Mouse (Mus musculus): ENCODE data around the gene H2-D1. TPM values are rescaled to one million over a fixed set of nuclear protein-coding genes. Genes with fewer than 3 reads are reported as not detected.
A peak's percentile ranks its signal among the peaks of the same experiment; 100 is the strongest.
"Not testable (repeated sequence)": the region's sequence is repeated elsewhere in the genome, so short reads cannot be mapped to it uniquely, and the experiment has no call there.

The H2-D1 gene
- polyA plus RNA-seq, 1 experiment from 2014 or later, result 238 TPM

DNA sequence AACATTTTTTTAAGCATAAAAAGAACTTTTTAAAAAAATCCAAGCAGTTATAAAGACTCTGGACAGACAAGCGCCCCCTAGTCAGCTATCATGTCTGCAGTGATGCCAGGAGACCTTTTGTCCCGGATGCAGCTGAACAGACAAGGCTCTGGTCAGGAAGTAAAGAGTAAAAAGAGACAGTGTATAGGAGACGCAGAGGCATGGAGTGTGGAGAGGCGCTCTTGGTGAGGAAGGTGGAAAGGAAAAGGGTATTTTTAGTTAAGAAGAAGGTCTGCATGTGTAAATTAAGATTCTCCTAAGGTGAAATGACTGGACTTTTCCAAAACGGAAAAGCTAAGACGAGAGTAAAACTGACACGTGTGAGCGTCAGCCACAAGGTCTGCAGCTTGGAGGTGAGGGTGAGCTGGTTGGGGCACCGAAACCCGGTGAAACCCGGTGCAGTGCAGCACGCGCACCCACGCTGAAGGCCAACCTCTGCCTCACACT, 35.9 kb upstream of the H2-D1 start:
- no peak for ATAC-seq
- no peak overlapping the region for H3K9ac ChIP-seq (ENCODE audit: low read depth, low read length)
- peaks cover 5% of the 10 kb centered on the region; the same call in 1 of the 2 replicates for H3K36me3 ChIP-seq (ENCODE audit: control insufficient read depth, insufficient read depth, low read length)
- H3K9me3 ChIP-seq (ENCODE audit: control insufficient read depth, low read length), result no peaks in the 10 kb centered on the region
- no peak overlapping the region for H3K4me3 ChIP-seq (ENCODE audit: low read length)
- no peak overlapping the region for H3K4me2 ChIP-seq (ENCODE audit: low read depth, low read length)
- 83% methylated on average over 14 of the region's 14 CpGs for WGBS
- peaks cover 3% of the 10 kb centered on the region; the same call in 1 of the 2 replicates for H3K4me1 ChIP-seq (ENCODE audit: control insufficient read depth, insufficient read depth, low read length)
- H3K27me3 ChIP-seq (replicated peaks; ENCODE audit: control insufficient read depth, insufficient read depth, low read length), result no peaks in the 10 kb centered on the region
- H3K27ac ChIP-seq (ENCODE audit: low read length), result 0 out of 2 replicates have a peak overlapping the region, but pooled peaks have one; percentile 19

DNA sequence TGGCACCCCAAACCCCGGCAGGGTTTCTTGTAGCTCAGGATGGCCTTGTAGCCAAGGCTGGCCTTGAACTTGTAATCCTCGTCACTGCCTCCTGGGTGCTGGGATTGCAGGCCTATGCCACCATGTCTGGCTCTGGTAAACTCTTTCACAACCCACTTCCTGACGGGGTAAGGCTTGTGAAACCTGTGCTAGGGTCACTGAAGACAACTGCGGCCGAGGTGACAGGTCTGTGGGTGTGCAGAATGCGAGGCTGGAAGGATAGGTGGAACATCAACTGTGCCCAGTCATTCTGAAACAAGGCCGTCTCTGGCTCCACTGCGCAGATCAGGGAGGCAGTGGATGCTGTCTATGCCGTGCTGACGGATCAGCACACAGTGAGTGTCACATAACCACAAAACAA, 31.5 kb upstream of the H2-D1 start:
- H3K4me1 ChIP-seq (ENCODE audit: control insufficient read depth, insufficient read depth, low read length), result peaks cover 32% of the 10 kb centered on the region
- no peak overlapping the region for H3K27ac ChIP-seq (ENCODE audit: low read length)
- no peak overlapping the region for H3K9ac ChIP-seq (ENCODE audit: low read depth, low read length)
- H3K36me3 ChIP-seq (ENCODE audit: control insufficient read depth, insufficient read depth, low read length), result peaks cover 3% of the 10 kb centered on the region; the same call in 1 of the 2 replicates
- no peak overlapping the region for H3K4me3 ChIP-seq (ENCODE audit: low read length)
- H3K4me2 ChIP-seq (ENCODE audit: low read depth, low read length), result no peak overlapping the region
- no peak for ATAC-seq
- no peaks in the 10 kb centered on the region for H3K27me3 ChIP-seq (replicated peaks; ENCODE audit: control insufficient read depth, insufficient read depth, low read length)
- 93% methylated on average over 10 of the region's 10 CpGs for WGBS
- H3K9me3 ChIP-seq (ENCODE audit: control insufficient read depth, low read length), result no peaks in the 10 kb centered on the region

DNA sequence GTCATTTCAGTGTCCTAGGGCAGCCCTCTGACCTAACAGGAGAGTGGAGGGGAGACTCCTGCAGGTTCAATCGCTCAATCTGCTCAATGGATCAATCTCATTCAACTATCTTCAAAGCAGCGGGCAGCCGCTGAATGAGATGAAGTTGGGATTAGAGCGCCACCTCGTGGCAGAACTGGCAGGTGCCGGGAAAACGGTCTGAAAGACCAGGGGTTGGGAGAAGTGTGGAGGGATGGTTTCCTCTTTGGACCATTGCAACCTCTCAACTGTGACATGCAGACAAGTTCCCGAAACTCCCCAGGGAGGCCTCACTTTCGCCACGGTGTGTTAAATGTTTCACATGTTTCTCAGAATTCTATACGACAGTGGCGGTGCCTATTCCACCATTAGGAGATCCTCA, 30.5 kb upstream of the H2-D1 start:
- Histone ChIP-seq H3K9ac (ENCODE audit: low read depth, low read length) (no peak overlapping the region), H3K4me2 (ENCODE audit: low read depth, low read length) (peak overlapping the region; percentile 20; the same call in 1 of the 2 replicates), H3K9me3 (ENCODE audit: control insufficient read depth, low read length) (no peaks in the 10 kb centered on the region), H3K36me3 (ENCODE audit: control insufficient read depth, insufficient read depth, low read length) (peaks cover 3% of the 10 kb centered on the region; the same call in 1 of the 2 replicates), H3K4me1 (ENCODE audit: control insufficient read depth, insufficient read depth, low read length) (peaks cover 29% of the 10 kb centered on the region), H3K27me3 (replicated peaks; ENCODE audit: control insufficient read depth, insufficient read depth, low read length) (no peaks in the 10 kb centered on the region), H3K4me3 (ENCODE audit: low read length) (no peak overlapping the region), H3K27ac (ENCODE audit: low read length) (peak overlapping the region; percentile 78)
- 13% methylated on average over 12 of the region's 12 CpGs for WGBS
- no peak for ATAC-seq

DNA sequence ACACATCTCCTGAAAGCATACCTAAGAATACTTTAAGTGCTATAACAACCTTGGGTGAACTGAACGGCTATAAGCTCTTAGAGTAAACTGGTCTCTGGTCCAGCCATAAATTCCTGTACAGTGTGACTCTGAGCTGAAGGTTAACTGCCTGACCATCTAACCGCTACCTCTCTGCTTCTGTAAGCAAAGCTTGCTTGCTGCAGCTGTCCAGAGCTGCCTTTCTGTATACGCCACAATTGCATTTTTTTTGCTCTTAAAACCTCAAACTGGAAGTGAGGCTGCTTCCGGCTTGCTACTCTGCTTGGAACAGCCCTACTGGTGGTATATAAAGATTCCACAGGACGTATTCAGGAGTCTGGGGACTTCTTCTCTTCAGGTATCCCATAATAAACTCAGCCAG, 29.9 kb upstream of the H2-D1 start:
- Histone ChIP-seq H3K36me3 (ENCODE audit: control insufficient read depth, insufficient read depth, low read length) (no peaks in the 10 kb centered on the region), H3K4me3 (ENCODE audit: low read length) (0 out of 2 replicates have a peak overlapping the region, but pooled peaks have one; percentile 5), H3K9me3 (ENCODE audit: control insufficient read depth, low read length) (no peaks in the 10 kb centered on the region), H3K9ac (ENCODE audit: low read depth, low read length) (no peak overlapping the region), H3K4me1 (ENCODE audit: control insufficient read depth, insufficient read depth, low read length) (peaks cover 29% of the 10 kb centered on the region), H3K4me2 (ENCODE audit: low read depth, low read length) (peak overlapping the region; percentile 86; the same call in 1 of the 2 replicates), H3K27ac (ENCODE audit: low read length) (peak overlapping the region; percentile 78), H3K27me3 (replicated peaks; ENCODE audit: control insufficient read depth, insufficient read depth, low read length) (no peaks in the 10 kb centered on the region)
- WGBS, result 52% methylated on average over 5 of the region's 5 CpGs
- no peak for ATAC-seq

DNA sequence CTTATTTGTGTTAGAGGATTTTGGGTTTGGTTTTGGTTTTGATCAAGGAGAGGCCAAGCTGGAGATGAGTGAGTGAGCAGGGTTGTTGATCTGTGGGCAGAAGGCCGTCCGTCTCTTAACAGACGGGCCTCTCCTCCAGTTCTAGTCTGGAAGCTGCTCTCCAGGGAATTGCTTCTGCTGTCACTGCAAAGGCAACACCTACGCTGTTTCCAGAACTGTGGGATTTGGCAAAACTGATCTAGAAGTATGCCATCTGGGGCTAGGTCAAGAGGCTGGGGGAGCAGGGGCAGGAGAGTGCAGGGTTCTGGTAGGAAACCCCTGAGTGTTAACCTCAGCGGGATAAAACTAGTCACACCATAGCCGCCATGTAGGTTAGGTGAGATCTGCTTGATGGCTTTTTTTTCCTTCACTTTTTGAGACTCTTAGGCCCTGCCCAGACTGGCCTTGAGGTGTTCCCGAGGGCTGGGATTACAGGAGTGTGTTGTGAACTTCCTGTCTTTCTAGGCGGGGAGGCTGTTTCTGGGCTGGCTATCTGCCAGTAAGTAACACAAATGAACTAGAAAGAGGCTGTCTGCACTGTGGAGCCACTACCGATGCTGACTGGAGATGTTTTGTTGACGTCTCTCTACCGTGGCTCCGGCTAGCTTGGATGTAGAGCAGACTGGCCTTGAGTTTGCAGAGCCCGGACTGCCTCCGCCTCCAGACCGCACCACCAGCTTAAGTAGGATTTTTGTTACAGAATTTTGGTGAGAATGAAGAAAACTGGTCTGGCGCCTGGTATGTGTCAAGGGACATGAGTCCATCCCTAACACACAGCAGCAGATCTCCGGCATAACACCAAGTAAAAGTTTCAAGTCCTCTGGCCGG, 29.2 kb upstream of the H2-D1 start, which contains the start of gene Atp6v1g2:
Atp6v1g2 (plus strand) TSS at position 547 of the 867 bp plus-strand sequence.
- Histone ChIP-seq H3K9ac (ENCODE audit: low read depth, low read length) (peak within 1 kb of the TSS; percentile 95), H3K4me1 (ENCODE audit: control insufficient read depth, insufficient read depth, low read length) (peaks cover 29% of the 10 kb centered on the region), H3K27ac (ENCODE audit: low read length) (peak within 1 kb of the TSS; percentile 99), H3K36me3 (ENCODE audit: control insufficient read depth, insufficient read depth, low read length) (no peaks in the 10 kb centered on the region), H3K4me3 (ENCODE audit: low read length) (peak within 1 kb of the TSS; percentile 75), H3K9me3 (ENCODE audit: control insufficient read depth, low read length) (no peaks in the 10 kb centered on the region), H3K27me3 (replicated peaks; ENCODE audit: control insufficient read depth, insufficient read depth, low read length) (no peaks in the 10 kb centered on the region), H3K4me2 (ENCODE audit: low read depth, low read length) (peak within 1 kb of the TSS; percentile 86)
- 0 out of 2 replicates have a peak, but pooled peaks have one; percentile 4 for ATAC-seq
- WGBS, result 47% methylated on average over 18 of the region's 18 CpGs

DNA sequence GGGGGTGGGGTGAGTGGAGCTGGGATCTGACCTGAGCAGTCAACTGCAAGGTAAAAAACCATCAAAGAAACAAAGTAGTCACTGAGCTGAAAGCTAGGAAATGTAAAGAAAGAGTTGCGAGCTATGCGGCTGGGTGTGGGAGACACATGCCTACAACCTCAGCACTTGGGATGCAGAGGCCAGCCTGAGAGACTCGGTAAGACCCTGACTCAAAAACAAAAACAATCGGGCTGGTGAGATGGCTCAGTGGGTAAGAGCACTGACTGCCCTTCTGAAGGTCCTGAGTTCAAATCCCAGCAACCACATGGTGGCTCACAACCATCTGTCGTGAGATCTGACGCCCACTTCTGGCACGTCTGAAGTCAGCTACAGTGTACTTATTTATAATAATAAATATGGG, 28.4 kb upstream of the H2-D1 start:
- H3K36me3 ChIP-seq (ENCODE audit: control insufficient read depth, insufficient read depth, low read length); H3K9me3 ChIP-seq (ENCODE audit: control insufficient read depth, low read length); H3K27me3 ChIP-seq (replicated peaks; ENCODE audit: control insufficient read depth, insufficient read depth, low read length); ATAC-seq: not testable (repeated sequence)
- Histone ChIP-seq H3K4me1 (ENCODE audit: control insufficient read depth, insufficient read depth, low read length) (peaks cover 29% of the 10 kb centered on the region), H3K4me3 (ENCODE audit: low read length) (peak overlapping the region; percentile 31), H3K4me2 (ENCODE audit: low read depth, low read length) (peak overlapping the region; percentile 86), H3K9ac (ENCODE audit: low read depth, low read length) (peak overlapping the region; percentile 49; the same call in 1 of the 2 replicates), H3K27ac (ENCODE audit: low read length) (peak overlapping the region; percentile 78)
- WGBS, result 73% methylated on average over 7 of the region's 7 CpGs

DNA sequence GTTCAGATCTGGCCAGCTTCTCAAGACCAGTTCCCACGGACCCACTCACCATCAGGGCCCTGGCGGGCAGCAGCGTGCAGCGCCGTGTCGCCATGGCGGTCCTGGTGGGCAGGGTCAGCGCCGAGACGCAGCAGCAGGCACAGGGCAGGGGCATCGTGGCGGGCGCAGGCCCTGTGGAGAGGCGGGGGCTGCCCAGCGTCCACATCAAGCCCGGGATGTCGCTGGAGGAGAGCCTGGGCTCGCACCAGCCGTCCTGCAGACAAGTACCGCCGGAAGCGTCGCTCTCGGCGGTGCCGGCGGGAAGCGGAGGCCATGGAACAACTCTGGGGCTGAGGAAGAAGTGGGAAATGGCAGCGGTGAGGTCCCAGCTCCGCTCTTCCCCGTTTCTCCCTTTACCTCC, 27.6 kb upstream of the H2-D1 start:
- H3K36me3 ChIP-seq (ENCODE audit: control insufficient read depth, insufficient read depth, low read length), result no peaks in the 10 kb centered on the region
- H3K9me3 ChIP-seq (ENCODE audit: control insufficient read depth, low read length), result no peaks in the 10 kb centered on the region
- H3K4me2 ChIP-seq (ENCODE audit: low read depth, low read length), result peak overlapping the region; percentile 86
- peak; percentile 13 for ATAC-seq
- H3K27ac ChIP-seq (ENCODE audit: low read length), result peak overlapping the region; percentile 99
- peak overlapping the region; percentile 95 for H3K9ac ChIP-seq (ENCODE audit: low read depth, low read length)
- H3K4me3 ChIP-seq (ENCODE audit: low read length), result peak overlapping the region; percentile 75
- 4% methylated on average over 31 of the region's 31 CpGs for WGBS
- peaks cover 29% of the 10 kb centered on the region for H3K4me1 ChIP-seq (ENCODE audit: control insufficient read depth, insufficient read depth, low read length)
- no peaks in the 10 kb centered on the region for H3K27me3 ChIP-seq (replicated peaks; ENCODE audit: control insufficient read depth, insufficient read depth, low read length)

DNA sequence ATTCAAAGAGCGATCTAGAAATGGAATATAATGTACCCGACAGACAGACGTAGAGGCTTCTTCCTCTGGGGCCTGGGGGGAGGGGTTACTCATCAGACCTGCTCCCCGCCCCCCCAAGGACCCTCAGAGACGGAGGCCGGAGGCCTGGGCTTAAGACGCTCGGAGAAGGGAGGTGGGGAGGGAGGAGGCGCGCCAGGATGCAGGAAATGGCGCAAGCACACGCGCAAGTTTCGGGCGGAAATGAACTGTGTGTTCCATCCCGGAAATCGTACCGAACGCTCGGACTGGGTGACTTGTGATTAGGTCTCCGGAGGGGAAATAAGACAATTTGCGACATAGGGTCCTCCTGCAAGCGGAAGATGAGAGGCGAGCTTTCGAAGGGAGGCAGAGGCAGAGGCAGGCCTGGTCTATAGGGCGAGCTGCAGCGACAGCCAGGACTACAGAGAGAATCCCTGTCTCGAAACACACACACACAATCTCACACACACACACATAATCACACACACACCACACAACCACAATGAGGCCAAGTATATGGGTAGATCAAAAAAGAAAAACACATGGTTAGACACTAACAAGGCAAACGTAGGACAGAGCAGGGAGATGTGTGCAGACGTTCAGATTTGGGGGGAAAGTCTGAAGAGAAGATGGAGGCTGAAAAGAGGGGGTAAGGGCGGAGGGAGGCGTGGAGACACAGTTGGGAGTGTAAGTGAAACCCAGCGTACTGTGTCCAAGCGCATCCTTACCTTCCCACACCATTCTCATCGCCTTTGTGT, 26.7 kb upstream of the H2-D1 start, which contains the start of gene Nfkbil1:
Nfkbil1 (minus strand) TSS at position 179 of the 776 bp plus-strand sequence.
- peak; percentile 85 for ATAC-seq
- peaks cover 33% of the 10 kb centered on the region for H3K4me1 ChIP-seq (ENCODE audit: control insufficient read depth, insufficient read depth, low read length)
- H3K4me2 ChIP-seq (ENCODE audit: low read depth, low read length), result peak within 1 kb of the TSS; percentile 86
- H3K9me3 ChIP-seq (ENCODE audit: control insufficient read depth, low read length), result no peaks in the 10 kb centered on the region
- no peaks in the 10 kb centered on the region for H3K36me3 ChIP-seq (ENCODE audit: control insufficient read depth, insufficient read depth, low read length)
- H3K27me3 ChIP-seq (replicated peaks; ENCODE audit: control insufficient read depth, insufficient read depth, low read length), result no peaks in the 10 kb centered on the region
- peak within 1 kb of the TSS; percentile 95 for H3K9ac ChIP-seq (ENCODE audit: low read depth, low read length)
- H3K4me3 ChIP-seq (ENCODE audit: low read length), result peak within 1 kb of the TSS; percentile 75
- peak within 1 kb of the TSS; percentile 99 for H3K27ac ChIP-seq (ENCODE audit: low read length)
- under 1% methylated on average over 35 of the region's 35 CpGs for WGBS

DNA sequence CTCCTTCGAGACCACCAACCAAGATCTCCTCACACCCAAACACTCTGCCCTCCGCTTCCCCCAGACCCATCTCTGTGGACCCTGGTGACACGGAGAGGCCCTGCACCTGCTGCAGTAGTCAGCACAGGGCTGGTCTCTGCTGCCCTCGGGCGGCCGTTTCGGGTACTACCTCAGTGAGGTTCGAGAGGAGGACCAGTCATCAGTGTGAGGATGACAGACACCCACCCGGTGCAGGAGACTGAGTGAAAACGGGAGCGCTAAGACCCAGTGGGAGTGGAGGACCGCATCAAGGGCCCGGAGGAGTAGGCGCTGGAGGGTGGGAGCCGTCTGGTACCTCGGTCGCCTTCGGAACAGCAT, 26.2 kb upstream of the H2-D1 start:
- no peaks in the 10 kb centered on the region for H3K27me3 ChIP-seq (replicated peaks; ENCODE audit: control insufficient read depth, insufficient read depth, low read length)
- H3K4me1 ChIP-seq (ENCODE audit: control insufficient read depth, insufficient read depth, low read length), result peaks cover 36% of the 10 kb centered on the region
- 2% methylated on average over 18 of the region's 18 CpGs for WGBS
- H3K36me3 ChIP-seq (ENCODE audit: control insufficient read depth, insufficient read depth, low read length), result no peaks in the 10 kb centered on the region
- H3K4me2 ChIP-seq (ENCODE audit: low read depth, low read length), result peak overlapping the region; percentile 86
- H3K9me3 ChIP-seq (ENCODE audit: control insufficient read depth, low read length), result no peaks in the 10 kb centered on the region
- peak overlapping the region; percentile 95 for H3K9ac ChIP-seq (ENCODE audit: low read depth, low read length)
- peak overlapping the region; percentile 99 for H3K27ac ChIP-seq (ENCODE audit: low read length)
- ATAC-seq, result peak; percentile 63
- peak overlapping the region; percentile 75 for H3K4me3 ChIP-seq (ENCODE audit: low read length)
